Mouse (Mus musculus): ENCODE measurements around the gene Abcb7. TPM values are rescaled to one million over a fixed set of nuclear protein-coding genes. Genes with fewer than 3 reads are reported as not detected.
A peak's percentile ranks its signal among the peaks of the same experiment; 100 is the strongest.

The Abcb7 gene
- polyA plus RNA-seq (2014; fragmentation: Nextera tagmentation; extraction: Ambion mirVana), result 14.1 and 16.3 TPM in 2 replicates

DNA sequence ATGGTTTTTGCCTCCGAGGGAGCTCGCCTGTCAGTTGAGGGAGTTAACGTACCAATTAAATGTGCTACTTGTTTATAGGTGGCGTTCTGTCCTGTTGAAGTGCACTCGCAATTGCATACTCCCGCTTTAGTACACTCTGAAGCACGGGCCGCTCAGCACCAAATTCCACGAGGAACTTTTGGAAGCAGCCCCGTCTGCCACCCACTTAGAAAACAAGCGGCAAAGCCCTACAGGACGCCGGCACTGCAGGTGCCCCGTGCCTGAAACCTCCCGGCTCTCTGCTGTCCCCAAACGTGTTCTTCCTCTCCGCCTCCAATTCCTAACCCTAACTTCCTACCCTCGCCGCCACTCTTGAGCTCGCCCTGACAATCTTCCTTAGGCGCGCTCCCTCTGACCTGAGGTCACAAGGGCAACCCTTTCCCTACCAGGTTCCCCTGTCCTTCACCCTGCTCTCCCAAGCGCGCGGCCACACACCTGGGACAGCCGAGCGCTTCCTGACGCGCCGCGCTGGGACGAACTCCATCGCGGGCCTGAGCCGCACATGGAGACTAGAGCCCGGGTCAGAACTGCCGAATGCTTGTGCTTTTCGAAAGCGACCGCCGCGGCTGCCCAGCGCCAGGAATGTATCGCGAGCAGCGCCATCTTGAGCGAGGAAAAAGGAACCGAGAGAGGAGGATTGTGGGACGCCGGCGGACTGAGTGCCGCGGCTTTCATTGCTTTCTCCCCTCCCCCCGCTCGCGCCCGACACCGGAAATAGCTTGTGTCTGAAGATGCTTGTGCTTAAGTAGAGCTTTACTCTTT is at the start of gene Abcb7:
Gene Abcb7, minus strand, starts transcription at position 674 of the 801 bp plus-strand sequence.
- Histone ChIP-seq H3K4me1 (ENCODE audit: control insufficient read depth, insufficient read depth, low read length) (no peaks in the 10 kb centered on the region), H3K4me2 (ENCODE audit: low read depth) (peak within 1 kb of the TSS; percentile 41), H3K4me3 (ENCODE audit: low read depth, low read length) (peak within 1 kb of the TSS; percentile 57), H3K27me3 (ENCODE audit: control insufficient read depth, insufficient read depth, low read length) (peaks cover 8% of the 10 kb centered on the region), H3K27ac (ENCODE audit: low read depth, low read length) (peak within 1 kb of the TSS; percentile 90), H3K9me3 (ENCODE audit: control insufficient read depth, low read length) (no peaks in the 10 kb centered on the region), H3K9ac (ENCODE audit: low read length) (peak within 1 kb of the TSS; percentile 79), H3K36me3 (ENCODE audit: control insufficient read depth, insufficient read depth, low read length) (no peaks in the 10 kb centered on the region)
- WGBS, result 16% methylated on average over 58 of the region's 58 CpGs
- ATAC-seq (ENCODE audit: insufficient read depth, low FRiP score, low TSS enrichment), result peak; percentile 92
- DNase-seq (ENCODE audit: low spot score), result peak; percentile 86

DNA sequence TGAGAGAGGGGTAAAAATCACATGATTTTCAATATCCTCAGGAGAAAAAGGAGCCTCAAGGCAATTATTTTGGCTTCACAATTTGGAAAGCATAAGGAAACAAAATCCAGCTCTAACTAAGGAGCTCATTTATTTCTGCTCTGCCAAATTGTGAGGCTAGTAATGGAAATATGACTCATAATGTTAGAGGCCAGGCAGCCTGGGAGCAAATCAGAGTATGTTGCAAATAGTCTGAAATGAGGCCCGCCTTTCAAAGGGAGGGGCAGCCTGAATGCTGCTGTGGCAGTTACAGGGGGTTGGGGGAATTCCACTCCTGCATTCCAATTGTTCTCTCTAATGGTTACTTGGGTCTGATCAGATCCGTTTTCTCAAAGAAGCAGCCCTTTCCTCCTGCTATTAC is 48.1 kb upstream of the Abcb7 start:
- Histone ChIP-seq H3K27ac (ENCODE audit: low read depth, low read length) (no peak overlapping the region), H3K9me3 (ENCODE audit: control insufficient read depth, low read length) (no peaks in the 10 kb centered on the region), H3K4me1 (ENCODE audit: control insufficient read depth, insufficient read depth, low read length) (no peaks in the 10 kb centered on the region), H3K36me3 (ENCODE audit: control insufficient read depth, insufficient read depth, low read length) (no peaks in the 10 kb centered on the region), H3K27me3 (ENCODE audit: control insufficient read depth, insufficient read depth, low read length) (no peaks in the 10 kb centered on the region), H3K9ac (ENCODE audit: low read length) (no peak overlapping the region), H3K4me2 (ENCODE audit: low read depth) (no peak overlapping the region), H3K4me3 (ENCODE audit: low read depth, low read length) (no peak overlapping the region)
- DNase-seq (ENCODE audit: low spot score), result no peak
- ATAC-seq (ENCODE audit: insufficient read depth, low FRiP score, low TSS enrichment), result no peak
- WGBS, result 39% methylated on average over 2 of the region's 2 CpGs

DNA sequence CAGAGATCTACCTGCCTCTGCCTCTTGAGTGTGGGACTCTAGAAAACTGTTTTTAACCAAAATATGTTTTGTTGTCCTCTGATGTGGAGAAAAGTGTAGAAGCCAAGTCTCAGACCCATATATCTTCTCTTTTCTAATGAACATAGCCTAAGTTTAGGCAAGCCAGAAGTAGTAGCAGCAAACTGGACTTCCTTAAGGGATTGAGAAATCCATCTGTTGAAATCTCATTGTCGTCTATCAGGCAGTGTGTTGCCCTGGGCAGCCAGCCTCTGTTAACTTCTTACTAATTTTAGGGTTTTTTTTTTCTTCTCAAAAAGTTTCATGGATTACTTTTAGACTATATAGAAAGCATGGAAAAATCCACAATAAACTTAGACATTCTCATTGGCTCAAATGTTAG is 38.8 kb upstream of the Abcb7 start:
- ATAC-seq (ENCODE audit: insufficient read depth, low FRiP score, low TSS enrichment) (no peak), DNase-seq (ENCODE audit: low spot score) (no peak)
- no peak overlapping the region for H3K27ac ChIP-seq (ENCODE audit: low read depth, low read length)
- H3K4me2 ChIP-seq (ENCODE audit: low read depth), result no peak overlapping the region
- no peaks in the 10 kb centered on the region for H3K36me3 ChIP-seq (ENCODE audit: control insufficient read depth, insufficient read depth, low read length)
- no peaks in the 10 kb centered on the region for H3K27me3 ChIP-seq (ENCODE audit: control insufficient read depth, insufficient read depth, low read length)
- no peak overlapping the region for H3K4me3 ChIP-seq (ENCODE audit: low read depth, low read length)
- no peaks in the 10 kb centered on the region for H3K4me1 ChIP-seq (ENCODE audit: control insufficient read depth, insufficient read depth, low read length)
- H3K9me3 ChIP-seq (ENCODE audit: control insufficient read depth, low read length), result no peaks in the 10 kb centered on the region
- no peak overlapping the region for H3K9ac ChIP-seq (ENCODE audit: low read length)
- 85% methylated on average over 1 of the region's 1 CpGs for WGBS

GRCm38 (mm10) chrX:104433456-104433855 is 19.8 kb upstream of the Abcb7 start:
- no peaks in the 10 kb centered on the region for H3K4me1 ChIP-seq (ENCODE audit: control insufficient read depth, insufficient read depth, low read length)
- no peak overlapping the region for H3K9ac ChIP-seq (ENCODE audit: low read length)
- no peak overlapping the region for H3K27ac ChIP-seq (ENCODE audit: low read depth, low read length)
- no peak for ATAC-seq (ENCODE audit: insufficient read depth, low FRiP score, low TSS enrichment)
- H3K27me3 ChIP-seq (ENCODE audit: control insufficient read depth, insufficient read depth, low read length), result no peaks in the 10 kb centered on the region
- no peak overlapping the region for H3K4me2 ChIP-seq (ENCODE audit: low read depth)
- no peaks in the 10 kb centered on the region for H3K36me3 ChIP-seq (ENCODE audit: control insufficient read depth, insufficient read depth, low read length)
- no peak overlapping the region for H3K4me3 ChIP-seq (ENCODE audit: low read depth, low read length)
- no peak for DNase-seq (ENCODE audit: low spot score)
- no peaks in the 10 kb centered on the region for H3K9me3 ChIP-seq (ENCODE audit: control insufficient read depth, low read length)
- 39% methylated on average over 1 of the region's 1 CpGs for WGBS

DNA sequence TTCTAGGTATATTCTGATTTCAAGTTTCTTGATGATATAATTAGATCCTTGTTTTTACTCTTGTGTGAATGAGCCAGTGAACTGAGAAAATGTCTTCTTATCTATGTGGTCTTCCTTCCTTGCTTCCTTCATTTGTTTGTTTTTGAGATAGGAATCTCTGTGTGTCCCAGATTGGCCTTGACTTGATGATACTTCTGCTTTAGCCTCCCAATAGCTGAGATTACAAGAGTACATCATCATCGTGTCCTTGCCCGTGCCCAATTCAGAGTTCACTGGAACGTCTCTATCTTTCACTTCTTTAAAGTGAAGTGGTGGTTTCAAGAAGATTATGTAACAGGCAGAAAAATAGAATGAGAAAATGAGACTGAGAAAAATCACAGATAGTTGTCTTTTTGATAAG is 14.5 kb upstream of the Abcb7 start:
- Histone ChIP-seq H3K4me3 (ENCODE audit: low read depth, low read length) (no peak overlapping the region), H3K4me2 (ENCODE audit: low read depth) (no peak overlapping the region), H3K27ac (ENCODE audit: low read depth, low read length) (no peak overlapping the region), H3K36me3 (ENCODE audit: control insufficient read depth, insufficient read depth, low read length) (no peaks in the 10 kb centered on the region), H3K4me1 (ENCODE audit: control insufficient read depth, insufficient read depth, low read length) (no peaks in the 10 kb centered on the region), H3K27me3 (ENCODE audit: control insufficient read depth, insufficient read depth, low read length) (no peaks in the 10 kb centered on the region), H3K9ac (ENCODE audit: low read length) (no peak overlapping the region), H3K9me3 (ENCODE audit: control insufficient read depth, low read length) (no peaks in the 10 kb centered on the region)
- 89% methylated on average over 3 of the region's 3 CpGs for WGBS
- ATAC-seq (ENCODE audit: insufficient read depth, low FRiP score, low TSS enrichment), result no peak
- no peak for DNase-seq (ENCODE audit: low spot score)

DNA sequence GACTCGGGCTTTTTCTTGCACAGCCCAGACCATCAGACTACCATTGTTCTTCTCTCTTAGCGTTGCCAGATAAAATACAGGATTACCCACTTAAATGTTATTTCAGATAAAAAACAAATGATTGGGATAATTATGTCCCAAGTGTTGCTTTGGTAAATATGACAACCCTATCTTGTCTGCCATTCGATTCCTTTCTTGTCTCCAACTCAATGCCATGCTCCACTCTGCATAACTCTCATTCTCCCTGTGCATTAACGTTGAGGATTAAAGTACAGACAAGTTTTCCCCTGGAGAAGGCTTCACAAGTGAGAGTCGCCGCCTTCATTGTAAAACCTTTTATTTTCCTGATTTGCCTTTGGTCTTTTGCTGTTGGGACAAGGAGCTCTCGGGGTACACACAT is 339 bp upstream of the Abcb7 start:
- no peak for DNase-seq (ENCODE audit: low spot score)
- Histone ChIP-seq H3K36me3 (ENCODE audit: control insufficient read depth, insufficient read depth, low read length) (no peaks in the 10 kb centered on the region), H3K9me3 (ENCODE audit: control insufficient read depth, low read length) (no peaks in the 10 kb centered on the region), H3K4me1 (ENCODE audit: control insufficient read depth, insufficient read depth, low read length) (no peaks in the 10 kb centered on the region), H3K27ac (ENCODE audit: low read depth, low read length) (no peak overlapping the region), H3K4me3 (ENCODE audit: low read depth, low read length) (peak overlapping the region; percentile 57), H3K27me3 (ENCODE audit: control insufficient read depth, insufficient read depth, low read length) (peaks cover 8% of the 10 kb centered on the region), H3K4me2 (ENCODE audit: low read depth) (0 out of 2 replicates have a peak overlapping the region, but pooled peaks have one; percentile 17), H3K9ac (ENCODE audit: low read length) (no peak overlapping the region)
- peak; percentile 45; the same call in 1 of the 2 replicates for ATAC-seq (ENCODE audit: insufficient read depth, low FRiP score, low TSS enrichment)
- WGBS, result 46% methylated on average over 7 of the region's 7 CpGs

DNA sequence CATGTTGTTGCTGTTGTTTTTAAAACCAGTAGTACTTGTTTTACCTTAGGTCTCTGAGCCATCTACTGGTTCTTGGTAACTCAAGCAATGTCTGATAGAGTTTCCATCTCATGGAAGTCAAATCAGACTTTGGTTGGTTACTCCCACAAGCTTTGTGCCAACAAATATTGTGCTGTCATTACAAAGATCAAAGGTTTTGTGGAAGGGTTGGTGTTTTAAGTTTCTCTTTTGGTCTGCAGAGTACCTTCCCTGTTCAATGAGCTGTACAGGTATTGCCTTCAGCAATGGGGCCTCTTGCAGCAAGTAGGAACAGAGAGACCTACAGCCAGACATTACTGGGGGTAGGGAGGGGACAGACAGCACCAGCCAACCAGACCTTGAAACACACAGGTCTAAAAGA is 5.5 kb downstream of the Abcb7 start:
- H3K9me3 ChIP-seq (ENCODE audit: control insufficient read depth, low read length), result no peaks in the 10 kb centered on the region
- H3K27ac ChIP-seq (ENCODE audit: low read depth, low read length), result no peak overlapping the region
- H3K4me3 ChIP-seq (ENCODE audit: low read depth, low read length), result no peak overlapping the region
- peaks cover under 1% of the 10 kb centered on the region; the same call in 1 of the 2 replicates for H3K27me3 ChIP-seq (ENCODE audit: control insufficient read depth, insufficient read depth, low read length)
- no peaks in the 10 kb centered on the region for H3K36me3 ChIP-seq (ENCODE audit: control insufficient read depth, insufficient read depth, low read length)
- ATAC-seq (ENCODE audit: insufficient read depth, low FRiP score, low TSS enrichment) (no peak), DNase-seq (ENCODE audit: low spot score) (no peak)
- H3K4me2 ChIP-seq (ENCODE audit: low read depth), result no peak overlapping the region
- H3K9ac ChIP-seq (ENCODE audit: low read length), result no peak overlapping the region
- no peaks in the 10 kb centered on the region for H3K4me1 ChIP-seq (ENCODE audit: control insufficient read depth, insufficient read depth, low read length)

- 63% methylated on average over 5 of the region's 5 CpGs for WGBS
- Histone ChIP-seq H3K4me3 (ENCODE audit: low read depth, low read length) (no peak overlapping the region), H3K4me2 (ENCODE audit: low read depth) (no peak overlapping the region), H3K36me3 (ENCODE audit: control insufficient read depth, insufficient read depth, low read length) (no peaks in the 10 kb centered on the region), H3K9me3 (ENCODE audit: control insufficient read depth, low read length) (no peaks in the 10 kb centered on the region), H3K27ac (ENCODE audit: low read depth, low read length) (no peak overlapping the region), H3K4me1 (ENCODE audit: control insufficient read depth, insufficient read depth, low read length) (no peaks in the 10 kb centered on the region), H3K27me3 (ENCODE audit: control insufficient read depth, insufficient read depth, low read length) (no peaks in the 10 kb centered on the region), H3K9ac (ENCODE audit: low read length) (no peak overlapping the region)
- no peak for ATAC-seq (ENCODE audit: insufficient read depth, low FRiP score, low TSS enrichment)
- no peak for DNase-seq (ENCODE audit: low spot score)
Measured at GRCm38 (mm10) chrX:104402463-104402862, 11.2 kb downstream of the Abcb7 start.

- ATAC-seq (ENCODE audit: insufficient read depth, low FRiP score, low TSS enrichment) (no peak), DNase-seq (ENCODE audit: low spot score) (no peak)
- no peak overlapping the region for H3K4me2 ChIP-seq (ENCODE audit: low read depth)
- H3K27ac ChIP-seq (ENCODE audit: low read depth, low read length), result no peak overlapping the region
- no peaks in the 10 kb centered on the region for H3K36me3 ChIP-seq (ENCODE audit: control insufficient read depth, insufficient read depth, low read length)
- no peaks in the 10 kb centered on the region for H3K4me1 ChIP-seq (ENCODE audit: control insufficient read depth, insufficient read depth, low read length)
- no peak overlapping the region for H3K9ac ChIP-seq (ENCODE audit: low read length)
- H3K27me3 ChIP-seq (ENCODE audit: control insufficient read depth, insufficient read depth, low read length), result no peaks in the 10 kb centered on the region
- H3K9me3 ChIP-seq (ENCODE audit: control insufficient read depth, low read length), result no peaks in the 10 kb centered on the region
- 81% methylated on average over 1 of the region's 1 CpGs for WGBS
- H3K4me3 ChIP-seq (ENCODE audit: low read depth, low read length), result no peak overlapping the region
Measured at GRCm38 (mm10) chrX:104401134-104401533, 12.5 kb downstream of the Abcb7 start.
